Mouse (Mus musculus) A20 (cell line): ENCODE results near the gene AY358078.
"Not testable (repeated sequence)": the region's sequence is repeated elsewhere in the genome, so short reads cannot be mapped to it uniquely, and the experiment has no call there.

Experiments
- DNase-seq: peaks from one replicate; pipeline ENCODE4 v3.0.0-alpha.2; 2011; ENCODE audit warnings: low read depth, low spot score

Gene AY358078

GRCm38 (mm10) chr14:51799746-51800145 is at the start of gene AY358078:
Gene AY358078, plus strand, starts transcription at chr14:51800046.
- DNase-seq, result no peak

GRCm38 (mm10) chr14:51755944-51756343 is 43.9 kb upstream of the AY358078 start:
- no peak for DNase-seq

- not testable (repeated sequence) for DNase-seq
Measured at GRCm38 (mm10) chr14:51771378-51771777, 28.5 kb upstream of the AY358078 start.

GRCm38 (mm10) chr14:51773490-51773889 is 26.4 kb upstream of the AY358078 start, which contains the start of gene Ang4:
Gene Ang4, minus strand, starts transcription at chr14:51773590.
- no peak for DNase-seq

GRCm38 (mm10) chr14:51777791-51778190 is 22.1 kb upstream of the AY358078 start:
- DNase-seq, result no peak

- DNase-seq, result no peak
Measured at GRCm38 (mm10) chr14:51778865-51779481, 20.9 kb upstream of the AY358078 start.

- no peak for DNase-seq
Measured at GRCm38 (mm10) chr14:51786335-51786734, 13.5 kb upstream of the AY358078 start.

GRCm38 (mm10) chr14:51787061-51787460 is 12.8 kb upstream of the AY358078 start:
- DNase-seq, result no peak

- DNase-seq, result peak; percentile 9
Measured at GRCm38 (mm10) chr14:51789196-51789595, 10.7 kb upstream of the AY358078 start.

GRCm38 (mm10) chr14:51794106-51794505 is 5.7 kb upstream of the AY358078 start:
- DNase-seq, result no peak

- no peak for DNase-seq
Measured at GRCm38 (mm10) chr14:51826625-51827024, 26.8 kb downstream of the AY358078 start.

GRCm38 (mm10) chr14:51827842-51828241 is 28.0 kb downstream of the AY358078 start:
- peak; percentile 16 for DNase-seq

- DNase-seq, result no peak
Measured at GRCm38 (mm10) chr14:51829188-51829587, 29.3 kb downstream of the AY358078 start.

GRCm38 (mm10) chr14:51838480-51838879 is 38.6 kb downstream of the AY358078 start:
- peak; percentile 23 for DNase-seq

- no peak for DNase-seq
Measured at GRCm38 (mm10) chr14:51842250-51842649, 42.4 kb downstream of the AY358078 start.

GRCm38 (mm10) chr14:51842781-51843180 is 42.9 kb downstream of the AY358078 start:
- no peak for DNase-seq

GRCm38 (mm10) chr14:51843882-51844281 is 44.0 kb downstream of the AY358078 start:
- no peak for DNase-seq

GRCm38 (mm10) chr14:51846566-51846965 is 46.7 kb downstream of the AY358078 start:
- no peak for DNase-seq

GRCm38 (mm10) chr14:51851006-51851405 is 51.2 kb downstream of the AY358078 start:
- DNase-seq, result not testable (repeated sequence)

- DNase-seq, result no peak
Measured at GRCm38 (mm10) chr14:51853399-51853798, 53.6 kb downstream of the AY358078 start, which contains the start of gene Ear6. Gene Ear6, plus strand, starts transcription at chr14:51853699.

- DNase-seq, result not testable (repeated sequence)
Measured at GRCm38 (mm10) chr14:51855280-51855679, 55.4 kb downstream of the AY358078 start.

- not testable (repeated sequence) for DNase-seq
Measured at GRCm38 (mm10) chr14:51863603-51864002, 63.8 kb downstream of the AY358078 start.

- no peak for DNase-seq
Measured at GRCm38 (mm10) chr14:51870756-51871155, 70.9 kb downstream of the AY358078 start.

- no peak for DNase-seq
Measured at GRCm38 (mm10) chr14:51871741-51872140, 71.9 kb downstream of the AY358078 start.
